Mouse (Mus musculus) spleen, adult 12 weeks (tissue): ENCODE measurements around the gene Lrfn1.

Experiments
- DNase-seq: peaks from one replicate; pipeline ENCODE4 v3.0.0; 2022; ENCODE audit warnings: low spot score

The Lrfn1 gene

DNA sequence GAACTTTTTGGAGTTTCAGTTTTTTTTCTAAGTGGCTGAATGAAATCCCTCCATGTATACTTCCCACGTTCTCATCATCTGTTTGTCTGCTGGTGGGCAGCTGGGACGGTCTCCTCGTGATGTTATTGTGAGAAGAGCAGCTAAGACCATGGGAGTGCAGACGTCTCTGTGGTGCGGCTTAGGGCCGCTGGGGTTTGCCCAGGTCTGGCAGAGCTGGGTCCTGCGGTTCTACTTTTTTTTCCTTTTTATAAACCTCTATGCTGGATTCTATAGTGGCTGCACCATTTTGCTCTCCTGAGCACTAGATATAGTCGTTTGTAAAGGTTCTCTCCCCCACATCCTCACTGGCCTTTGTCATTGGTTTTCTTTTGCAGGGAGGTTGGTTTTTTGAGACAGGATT lies 59.7 kb downstream of the Lrfn1 start:
- DNase-seq: no peak
